Mouse (Mus musculus): ENCODE data around the gene 4922502D21Rik.

GRCm38 (mm10) chr6:129333674-129334078 lies 2.1 kb upstream of the 4922502D21Rik start:
- TF ChIP-seq GATA1 (IDR thresholded peaks at IDR 0.05; ENCODE audit: low read length) (no peak), TAL1 (IDR thresholded peaks at IDR 0.05; ENCODE audit: low read length) (no peak)
